Mouse (Mus musculus): ENCODE measurements around the gene Mtmr14. TPM values are rescaled to one million over a fixed set of nuclear protein-coding genes. Genes with fewer than 3 reads are reported as not detected.

Mtmr14 gene
- polyA plus RNA-seq (2021): 34.8 TPM

DNA sequence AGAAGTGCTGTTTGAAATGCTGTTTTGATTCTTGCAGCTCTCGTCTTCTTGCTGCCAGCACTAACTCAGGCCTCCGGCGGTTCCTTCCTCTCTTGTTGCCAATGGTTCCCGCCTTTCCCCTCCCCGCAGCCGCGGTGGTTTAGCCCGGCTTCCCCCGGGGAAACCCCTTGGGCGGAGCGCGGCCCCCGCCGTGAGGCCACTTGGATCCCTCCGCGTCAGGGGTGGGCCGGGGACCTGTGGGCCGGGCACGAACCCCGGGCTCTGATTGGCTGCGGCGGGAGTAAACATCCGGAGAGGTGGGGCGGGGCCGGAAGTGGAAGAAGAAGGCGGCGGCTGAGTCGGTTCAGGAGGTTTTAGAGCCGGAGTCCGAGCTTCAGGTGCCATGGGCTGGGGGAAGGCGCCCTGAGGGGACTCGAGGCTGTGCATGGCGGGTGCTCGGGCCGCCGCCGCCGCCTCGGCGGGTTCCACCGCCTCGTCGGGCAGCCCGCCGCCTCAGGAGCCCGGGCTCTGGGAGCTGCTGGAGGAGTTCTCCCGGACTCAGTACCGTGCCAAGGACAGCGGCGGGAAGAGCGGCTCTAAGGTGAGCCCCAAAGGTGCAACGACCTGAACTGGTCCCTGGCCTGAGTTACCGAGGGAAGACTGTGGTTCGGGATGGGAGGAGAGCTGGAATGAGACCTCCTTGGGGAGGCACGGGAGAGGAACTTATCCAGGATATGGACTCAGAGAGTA is at the start of gene Mtmr14:
TSS of gene Mtmr14 (plus strand) at position 302 of the 729 bp plus-strand sequence.
- H3K27me3 ChIP-seq: no peaks in the 10 kb centered on the region
- ChIA-PET POLR2A (interaction anchor here (0.6 to 1.1 kb wide), 3 partner anchors 8 to 60 kb away, joined by 3 to 4 read pairs (median 3); no protein-coding TSS in a partner anchor), CTCF (interaction anchor here (1.5 kb wide), 1 partner anchor 18 kb away, joined by 5 read pairs; no protein-coding TSS in a partner anchor)
- DNase-seq (ENCODE audit: low read depth, low spot score) (peak; percentile 76), ATAC-seq (peak; percentile 96)
- no peak for TF ChIP-seq CTCF (IDR thresholded peaks at IDR 0.05)
- in situ Hi-C loops (cut with MboI; ENCODE audit: low pct_unique_long_range_greater_than_20kb): no loop called here

DNA sequence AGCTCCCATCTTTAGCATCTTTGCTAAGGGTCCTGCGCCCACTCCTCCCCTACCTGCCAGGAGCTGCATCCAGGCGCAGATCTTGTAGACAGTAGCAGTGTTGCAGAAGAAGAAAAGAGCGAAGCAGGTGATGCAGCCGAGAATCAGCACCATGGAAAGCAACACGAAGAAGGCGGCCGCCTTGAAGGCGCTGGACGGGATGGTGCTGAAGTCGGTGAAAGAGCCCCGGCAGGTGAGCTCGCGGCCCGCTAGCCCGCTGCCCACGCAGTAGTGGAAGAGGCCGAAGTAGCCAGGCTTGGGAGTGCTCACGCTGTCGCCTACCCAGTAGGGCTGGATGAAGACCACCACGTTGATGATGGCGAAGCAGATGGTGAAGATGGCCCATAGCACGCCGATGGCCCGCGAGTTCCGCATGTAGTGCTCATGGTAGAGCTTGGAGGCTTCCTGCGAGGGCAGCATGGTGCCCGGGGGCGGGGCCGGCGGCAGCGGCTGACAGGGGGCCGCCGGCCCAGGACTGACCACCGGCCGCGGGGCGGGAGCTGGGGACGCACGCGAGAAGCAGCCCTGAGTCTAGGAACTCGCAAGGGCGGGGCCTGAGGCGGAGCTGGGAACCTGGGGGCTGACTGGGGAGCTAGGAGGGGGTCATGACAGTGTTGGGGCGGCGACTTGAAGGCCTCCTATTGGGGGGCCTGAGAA is 43.7 kb upstream of the Mtmr14 start:
- ChIA-PET CTCF (interaction anchor here (0.8 to 1.2 kb wide), 2 partner anchors 10 to 17 kb away, joined by 3 to 6 read pairs; no protein-coding TSS in a partner anchor), POLR2A (no interaction called here)
- peak; percentile 2 for DNase-seq (ENCODE audit: low read depth, low spot score)
- in situ Hi-C loops (cut with MboI; ENCODE audit: low pct_unique_long_range_greater_than_20kb): no loop called here
- ATAC-seq: no peak
- peaks cover 22% of the 10 kb centered on the region for H3K27me3 ChIP-seq
- TF ChIP-seq CTCF (IDR thresholded peaks at IDR 0.05): no peak

DNA sequence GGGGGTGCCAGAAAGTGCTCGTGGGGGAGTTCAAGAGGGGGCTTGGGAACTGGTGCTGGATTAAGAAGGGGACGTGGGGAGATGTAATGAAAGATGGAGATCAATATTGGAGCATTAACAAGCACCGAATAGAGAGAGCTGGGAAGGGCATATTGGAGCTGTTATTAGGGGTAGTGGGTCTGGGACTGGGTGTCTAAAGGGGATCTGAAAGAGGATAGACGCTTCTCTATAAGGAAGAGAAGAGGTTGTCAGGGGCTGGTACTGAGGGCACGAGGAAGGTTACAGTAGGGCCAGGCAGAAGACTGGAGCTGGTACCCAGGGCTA is 43.2 kb upstream of the Mtmr14 start:
- ATAC-seq: peak; percentile 11
- peaks cover 22% of the 10 kb centered on the region for H3K27me3 ChIP-seq
- CTCF ChIA-PET: interaction anchor here (1.2 kb wide), 1 partner anchor 9 kb away, joined by 6 read pairs; no protein-coding TSS in a partner anchor
- DNase-seq (ENCODE audit: low read depth, low spot score): no peak
- no peak for TF ChIP-seq CTCF (IDR thresholded peaks at IDR 0.05)
- POLR2A ChIA-PET: interaction anchor here (0.5 kb wide), 1 partner anchor 64 kb away, joined by 3 read pairs; no protein-coding TSS in a partner anchor
- in situ Hi-C loops (cut with MboI; ENCODE audit: low pct_unique_long_range_greater_than_20kb): no loop called here

DNA sequence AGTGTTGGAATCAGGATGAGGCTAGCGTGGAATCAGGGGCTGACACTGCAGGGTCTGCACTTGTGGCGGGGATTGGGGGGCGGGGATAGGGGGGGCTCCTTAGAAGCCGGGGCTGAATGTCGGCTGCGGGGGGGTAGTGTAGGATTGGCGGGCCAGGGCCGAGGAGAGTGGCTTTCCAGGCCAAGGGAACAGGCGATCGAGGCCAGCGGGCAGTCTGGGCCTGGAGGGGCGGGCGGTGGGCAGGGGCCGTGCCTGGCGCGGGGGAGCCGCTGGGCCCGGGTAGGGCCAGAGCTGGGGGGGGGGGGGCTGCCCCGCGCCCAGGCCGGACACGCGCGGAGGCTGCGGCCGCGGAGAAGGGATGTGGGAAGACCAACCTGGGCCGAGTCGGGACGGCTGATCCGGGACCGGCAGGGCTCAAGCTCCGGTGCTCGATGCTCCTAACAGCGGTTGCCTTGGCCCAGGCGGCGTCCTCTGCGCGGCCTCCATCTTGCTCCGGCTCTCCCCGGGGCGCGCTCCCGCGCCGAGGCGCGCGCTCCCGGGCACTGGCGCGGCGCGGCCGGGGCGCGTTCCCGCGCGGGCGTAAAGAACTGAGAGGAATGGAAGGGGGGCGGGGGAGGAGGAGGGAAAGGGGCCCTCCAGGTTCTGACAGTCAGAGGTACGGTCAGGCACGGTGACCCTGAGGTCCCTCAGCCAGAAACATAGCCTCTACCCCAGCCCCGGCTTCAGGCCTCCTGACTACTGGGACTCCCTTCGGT is 42.6 kb upstream of the Mtmr14 start, which contains the start of gene Lhfpl4:
TSS of gene Lhfpl4 (minus strand) at position 544 of the 755 bp plus-strand sequence.
- no peak for TF ChIP-seq CTCF (IDR thresholded peaks at IDR 0.05)
- H3K27me3 ChIP-seq: peaks cover 22% of the 10 kb centered on the region
- CTCF ChIA-PET: interaction anchor here (1.2 to 1.5 kb wide), 2 partner anchors 9 to 38 kb away, joined by 3 to 6 read pairs; no protein-coding TSS in a partner anchor
- DNase-seq (ENCODE audit: low read depth, low spot score): no peak
- no peak for ATAC-seq
- in situ Hi-C loops (cut with MboI; ENCODE audit: low pct_unique_long_range_greater_than_20kb): no loop called here
- POLR2A ChIA-PET: interaction anchor here (0.5 kb wide), 1 partner anchor 63 kb away, joined by 3 read pairs; no protein-coding TSS in a partner anchor

DNA sequence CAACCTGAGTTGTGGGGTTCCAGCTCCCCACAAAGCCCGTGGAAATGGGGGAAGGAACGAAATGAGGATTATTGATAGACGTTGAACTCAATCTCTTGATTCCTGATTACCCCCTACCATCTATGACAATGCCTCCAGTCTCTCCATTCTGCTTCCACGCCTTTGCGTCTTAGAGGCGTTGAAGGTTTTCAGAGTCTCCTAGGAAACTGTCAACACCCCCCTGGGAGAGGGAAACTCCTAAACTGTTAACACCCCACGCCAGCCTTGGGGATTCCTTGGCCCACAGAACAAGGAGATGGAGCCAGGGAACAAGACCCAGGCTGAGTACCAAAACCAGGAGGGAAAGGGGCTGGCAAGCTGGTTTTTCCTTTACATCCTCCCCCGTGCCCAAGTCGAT is 42.0 kb upstream of the Mtmr14 start:
- CTCF ChIA-PET: interaction anchor here (0.8 to 1.5 kb wide), 2 partner anchors 12 to 38 kb away, joined by 3 read pairs; no protein-coding TSS in a partner anchor
- peaks cover 22% of the 10 kb centered on the region for H3K27me3 ChIP-seq
- TF ChIP-seq CTCF (IDR thresholded peaks at IDR 0.05): no peak
- ATAC-seq: no peak
- no peak for DNase-seq (ENCODE audit: low read depth, low spot score)
- in situ Hi-C loops (cut with MboI; ENCODE audit: low pct_unique_long_range_greater_than_20kb): no loop called here
- POLR2A ChIA-PET: interaction anchor here (0.6 kb wide), 1 partner anchor 40 kb away, joined by 3 read pairs; no protein-coding TSS in a partner anchor

DNA sequence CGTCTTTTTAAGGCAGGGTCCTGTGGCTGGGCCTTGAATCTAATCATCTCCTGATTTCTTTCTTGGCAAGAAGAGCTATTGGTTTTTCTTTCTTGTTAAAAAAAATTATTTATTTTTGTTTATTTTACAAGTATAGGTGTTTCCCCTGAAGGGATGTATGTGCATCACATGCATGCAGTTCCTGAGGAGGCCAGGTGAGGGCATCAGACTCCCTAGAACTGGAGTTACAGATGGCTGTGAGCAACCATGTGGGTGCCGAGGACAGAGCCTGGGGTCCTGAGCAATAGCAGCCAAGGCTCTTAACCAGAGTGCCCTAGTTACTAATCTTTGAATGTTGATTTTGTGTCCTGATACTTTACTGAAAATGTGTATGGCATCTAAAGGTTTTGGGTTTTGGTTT is 21.4 kb upstream of the Mtmr14 start:
- no peak for ATAC-seq
- CTCF ChIA-PET: interaction anchor here (1.0 kb wide), 2 partner anchors 9 to 13 kb away, joined by 3 read pairs; no protein-coding TSS in a partner anchor
- in situ Hi-C loops (cut with MboI; ENCODE audit: low pct_unique_long_range_greater_than_20kb): no loop called here
- no peak for TF ChIP-seq CTCF (IDR thresholded peaks at IDR 0.05)
- no peaks in the 10 kb centered on the region for H3K27me3 ChIP-seq
- POLR2A ChIA-PET: interaction anchor here (0.6 kb wide), 1 partner anchor 185 kb away, joined by 4 read pairs; no protein-coding TSS in a partner anchor
- DNase-seq (ENCODE audit: low read depth, low spot score): no peak

DNA sequence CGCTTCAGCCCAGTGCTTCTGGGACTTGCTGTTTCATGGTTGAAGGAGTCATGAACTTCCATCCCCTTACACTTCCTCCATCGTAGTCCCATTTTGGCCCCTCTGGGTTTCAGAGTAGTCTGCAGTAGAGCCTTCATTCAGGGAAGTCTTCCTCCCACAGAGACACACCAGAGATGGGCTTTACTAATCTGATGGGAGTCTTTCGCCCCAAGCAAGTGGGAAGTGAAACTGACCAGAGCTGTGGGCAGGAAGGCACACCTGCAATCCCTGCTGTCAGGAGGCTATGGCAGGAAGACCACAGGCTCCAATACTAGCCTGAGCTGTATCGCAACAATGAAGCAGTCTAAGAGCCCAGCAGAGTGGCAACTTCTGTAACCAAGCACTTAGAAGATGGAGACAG is 11.8 kb upstream of the Mtmr14 start:
- ChIA-PET POLR2A (no interaction called here), CTCF (interaction anchor here (1.0 kb wide), 1 partner anchor 10 kb away, joined by 3 read pairs; no protein-coding TSS in a partner anchor)
- DNase-seq (ENCODE audit: low read depth, low spot score) (no peak), ATAC-seq (no peak)
- TF ChIP-seq CTCF (IDR thresholded peaks at IDR 0.05): no peak
- H3K27me3 ChIP-seq: peaks cover 3% of the 10 kb centered on the region
- in situ Hi-C loops (cut with MboI; ENCODE audit: low pct_unique_long_range_greater_than_20kb): no loop called here

DNA sequence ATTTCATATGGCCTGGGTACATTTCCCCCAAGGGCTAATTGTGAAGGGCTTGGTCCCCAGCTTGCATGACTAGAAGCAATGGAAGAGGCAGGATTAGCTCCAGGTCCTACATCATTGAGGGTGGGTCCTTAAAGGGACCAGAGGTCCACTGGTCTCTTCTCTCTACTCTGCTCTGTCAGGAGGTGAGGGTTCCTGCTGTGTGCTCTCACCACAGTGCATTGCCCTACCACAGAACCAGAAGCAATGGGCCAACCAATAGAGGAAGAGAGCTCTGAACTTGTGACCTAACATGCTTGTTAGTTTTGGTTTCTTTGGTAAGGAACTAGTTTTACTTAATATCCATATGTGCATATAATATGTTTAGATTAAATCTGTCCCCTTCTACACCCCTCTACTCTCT is 10.9 kb upstream of the Mtmr14 start:
- in situ Hi-C loops (cut with MboI; ENCODE audit: low pct_unique_long_range_greater_than_20kb): no loop called here

DNA sequence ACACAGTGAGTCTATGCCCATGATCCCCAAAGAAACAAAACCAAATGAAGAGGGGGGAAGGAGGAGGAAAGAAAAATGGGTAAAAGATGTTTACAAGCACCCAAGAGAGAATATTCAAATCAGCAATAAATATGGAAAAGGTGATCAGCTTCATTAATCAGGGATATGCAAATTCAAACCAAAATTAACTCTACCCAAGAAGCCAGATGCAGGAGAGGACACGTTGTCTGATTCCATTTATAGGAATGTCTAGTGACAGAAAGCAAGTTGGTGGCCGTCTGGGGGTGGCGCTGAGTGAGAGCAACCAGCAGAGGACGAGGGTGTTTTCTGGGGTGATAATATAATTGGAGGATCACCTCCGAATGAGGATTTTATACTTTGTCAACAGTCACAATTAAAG is 2.5 kb upstream of the Mtmr14 start:
- POLR2A ChIA-PET: interaction anchor here (0.6 kb wide), 1 partner anchor 39 kb away, joined by 3 read pairs; no protein-coding TSS in a partner anchor
- H3K27me3 ChIP-seq: no peaks in the 10 kb centered on the region
- in situ Hi-C loops (cut with MboI; ENCODE audit: low pct_unique_long_range_greater_than_20kb): no loop called here
- no peak for ATAC-seq
- TF ChIP-seq CTCF (IDR thresholded peaks at IDR 0.05): no peak
- DNase-seq (ENCODE audit: low read depth, low spot score): no peak
- CTCF ChIA-PET: interaction anchor here (1.2 kb wide), 1 partner anchor 23 kb away, joined by 4 read pairs; no protein-coding TSS in a partner anchor

More for the DNA sequence above, 10.9 kb upstream of the Mtmr14 start:
- ChIA-PET POLR2A (no interaction called here), CTCF (no interaction called here)
- no peak for TF ChIP-seq CTCF (IDR thresholded peaks at IDR 0.05)
- DNase-seq (ENCODE audit: low read depth, low spot score) (no peak), ATAC-seq (no peak)
- peaks cover 3% of the 10 kb centered on the region for H3K27me3 ChIP-seq

DNA sequence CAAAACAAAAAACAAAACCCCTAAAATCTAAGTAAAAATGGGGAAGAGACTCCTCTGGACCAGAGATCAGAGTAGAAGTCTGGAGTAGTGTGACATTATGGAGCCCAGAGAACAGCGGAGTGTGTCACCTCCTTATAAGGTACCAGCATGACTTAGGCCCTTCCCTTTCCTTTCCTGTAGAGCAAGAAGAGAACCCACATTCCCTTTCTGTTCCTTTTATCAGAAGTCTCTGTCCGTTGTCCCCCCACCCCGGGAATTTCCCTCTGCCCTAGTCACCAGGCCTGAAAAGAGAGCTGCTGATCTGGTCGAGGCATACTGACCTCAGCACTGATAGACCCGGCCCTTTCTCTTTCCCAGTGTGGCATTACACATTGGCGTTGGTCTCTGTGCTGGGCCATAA is 799 bp downstream of the Mtmr14 start:
- DNase-seq (ENCODE audit: low read depth, low spot score) (no peak), ATAC-seq (no peak)
- ChIA-PET CTCF (interaction anchor here (1.3 to 1.5 kb wide), 2 partner anchors 12 to 18 kb away, joined by 3 to 5 read pairs; no protein-coding TSS in a partner anchor), POLR2A (interaction anchor here (0.6 kb wide), 1 partner anchor 60 kb away, joined by 3 read pairs; no protein-coding TSS in a partner anchor)
- no peaks in the 10 kb centered on the region for H3K27me3 ChIP-seq
- TF ChIP-seq CTCF (IDR thresholded peaks at IDR 0.05): no peak
- in situ Hi-C loops (cut with MboI; ENCODE audit: low pct_unique_long_range_greater_than_20kb): no loop called here

Measured in Patski (cell line).